Mouse (Mus musculus): ENCODE measurements around the gene Rps29. TPM values are rescaled to one million over a fixed set of nuclear protein-coding genes. Genes with fewer than 3 reads are reported as not detected.
"Not testable (repeated sequence)": the region's sequence is repeated elsewhere in the genome, so short reads cannot be mapped to it uniquely, and the experiment has no call there.

Rps29 gene
- polyA plus RNA-seq, 1 experiment from 2014 or later, result 1,286 TPM

DNA sequence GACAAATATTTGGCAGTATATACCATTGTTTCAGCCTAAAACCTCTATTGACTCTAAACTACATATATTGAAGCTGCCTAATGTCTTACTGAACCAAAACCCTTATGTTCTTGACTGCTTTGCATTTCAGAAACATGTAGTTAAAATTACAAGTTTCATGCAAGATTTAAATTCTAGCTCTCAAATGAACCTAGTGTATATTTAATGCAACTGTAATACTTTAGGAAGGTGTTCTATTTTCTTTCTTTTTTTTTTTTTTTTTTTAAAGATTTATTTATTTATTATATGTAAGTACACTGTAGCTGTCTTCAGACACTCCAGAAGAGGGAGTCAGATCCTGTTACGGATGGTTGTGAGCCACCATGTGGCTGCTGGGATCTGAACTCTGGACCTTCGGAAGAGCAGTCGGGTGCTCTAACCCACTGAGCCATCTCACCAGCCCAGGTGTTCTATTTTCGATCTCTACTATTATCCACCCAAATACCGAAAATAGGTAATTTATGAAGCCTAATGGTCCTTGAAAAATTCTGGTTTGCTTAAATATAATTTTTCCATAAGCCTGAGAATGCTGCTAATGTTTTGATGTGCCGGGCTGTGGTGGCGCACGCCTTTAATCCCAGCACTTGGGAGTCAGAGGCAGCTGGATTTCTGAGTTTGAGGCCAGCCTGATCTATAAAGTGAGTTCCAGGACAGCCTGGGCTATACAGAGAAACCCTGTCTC, 8.0 kb upstream of the Rps29 start:
- not testable (repeated sequence) for ATAC-seq (ENCODE audit: low FRiP score); DNase-seq (ENCODE audit: low spot score); H3K36me3 ChIP-seq (replicated peaks; ENCODE audit: control insufficient read depth, insufficient read depth); H3K27me3 ChIP-seq (ENCODE audit: control insufficient read depth, insufficient read depth, low read length); H3K27ac ChIP-seq; H3K9me3 ChIP-seq (ENCODE audit: control insufficient read depth, low read length); H3K4me1 ChIP-seq (replicated peaks; ENCODE audit: control insufficient read depth, insufficient read depth, low read length); H3K4me3 ChIP-seq (replicated peaks; ENCODE audit: low read length); H3K9ac ChIP-seq
- H3K4me2 ChIP-seq (replicated peaks), result 0 out of 2 replicates have a peak overlapping the region, but pooled peaks have one; percentile 90
- WGBS, result 67% methylated on average over 8 of the region's 8 CpGs

DNA sequence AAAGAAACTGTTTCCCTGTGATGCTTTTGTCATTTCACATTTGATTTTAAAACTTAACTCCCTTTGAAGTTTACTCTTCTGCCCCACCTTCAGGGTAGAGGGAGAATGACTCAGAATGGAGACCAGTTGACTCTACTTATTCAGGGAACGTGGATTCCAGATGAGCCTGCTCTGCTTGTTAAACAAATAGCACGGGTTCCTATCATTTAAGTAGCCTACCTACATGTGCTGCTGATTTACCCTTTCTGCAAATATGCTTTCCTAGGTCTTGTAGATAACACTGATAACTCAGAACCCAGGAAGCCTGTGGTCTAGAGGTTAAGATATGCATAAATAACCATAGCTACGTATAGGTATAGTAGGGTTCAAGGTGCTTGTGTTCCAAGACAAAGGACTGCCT, 5.9 kb upstream of the Rps29 start:
- DNase-seq (ENCODE audit: low spot score), result no peak
- no peak overlapping the region for H3K4me3 ChIP-seq (replicated peaks; ENCODE audit: low read length)
- H3K9me3 ChIP-seq (ENCODE audit: control insufficient read depth, low read length), result no peaks in the 10 kb centered on the region
- no peaks in the 10 kb centered on the region for H3K36me3 ChIP-seq (replicated peaks; ENCODE audit: control insufficient read depth, insufficient read depth)
- no peaks in the 10 kb centered on the region for H3K4me1 ChIP-seq (replicated peaks; ENCODE audit: control insufficient read depth, insufficient read depth, low read length)
- no peak for ATAC-seq (ENCODE audit: low FRiP score)
- H3K27me3 ChIP-seq (ENCODE audit: control insufficient read depth, insufficient read depth, low read length), result no peaks in the 10 kb centered on the region
- H3K4me2 ChIP-seq (replicated peaks), result no peak overlapping the region
- WGBS, result 70% methylated on average over 3 of the region's 3 CpGs
- H3K9ac ChIP-seq, result no peak overlapping the region
- H3K27ac ChIP-seq, result no peak overlapping the region

DNA sequence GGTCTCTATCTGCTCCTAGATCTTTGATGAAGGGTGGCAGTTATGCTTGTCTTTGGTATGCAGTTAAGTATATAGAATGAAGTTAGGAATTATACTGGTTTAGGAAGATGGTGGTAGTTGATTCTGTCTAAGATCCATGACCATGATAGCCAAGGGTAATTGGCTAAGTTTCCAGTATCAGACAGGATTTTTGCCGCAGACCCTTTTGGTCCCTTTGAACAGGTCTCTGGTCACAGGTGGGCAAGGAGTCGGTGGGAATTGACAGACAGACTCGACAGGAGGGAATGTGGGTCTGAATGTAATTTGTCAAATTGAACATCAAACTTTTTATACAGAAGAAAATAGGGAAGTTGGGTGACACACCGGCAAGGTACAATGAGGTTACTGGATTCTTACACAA, 4.6 kb upstream of the Rps29 start:
- H3K4me3 ChIP-seq (replicated peaks; ENCODE audit: low read length); H3K9ac ChIP-seq; H3K27ac ChIP-seq; H3K36me3 ChIP-seq (replicated peaks; ENCODE audit: control insufficient read depth, insufficient read depth); H3K27me3 ChIP-seq (ENCODE audit: control insufficient read depth, insufficient read depth, low read length); H3K4me2 ChIP-seq (replicated peaks); H3K4me1 ChIP-seq (replicated peaks; ENCODE audit: control insufficient read depth, insufficient read depth, low read length); ATAC-seq (ENCODE audit: low FRiP score); DNase-seq (ENCODE audit: low spot score); H3K9me3 ChIP-seq (ENCODE audit: control insufficient read depth, low read length): not testable (repeated sequence)
- WGBS, result 90% methylated on average over 4 of the region's 4 CpGs

- peaks cover 20% of the 10 kb centered on the region for H3K36me3 ChIP-seq (replicated peaks; ENCODE audit: control insufficient read depth, insufficient read depth)
- H3K4me1 ChIP-seq (replicated peaks; ENCODE audit: control insufficient read depth, insufficient read depth, low read length); H3K4me3 ChIP-seq (replicated peaks; ENCODE audit: low read length); H3K4me2 ChIP-seq (replicated peaks); H3K9me3 ChIP-seq (ENCODE audit: control insufficient read depth, low read length); H3K27ac ChIP-seq; H3K27me3 ChIP-seq (ENCODE audit: control insufficient read depth, insufficient read depth, low read length); H3K9ac ChIP-seq; ATAC-seq (ENCODE audit: low FRiP score); DNase-seq (ENCODE audit: low spot score): not testable (repeated sequence)
- 76% methylated on average over 2 of the region's 2 CpGs for WGBS
Observed at GRCm38 (mm10) chr12:69160677-69161076, 1.7 kb upstream of the Rps29 start.

- peak; percentile 92 for DNase-seq (ENCODE audit: low spot score)
- peaks cover 26% of the 10 kb centered on the region for H3K36me3 ChIP-seq (replicated peaks; ENCODE audit: control insufficient read depth, insufficient read depth)
- 0 out of 2 replicates have a peak overlapping the region, but pooled peaks have one; percentile 43 for H3K27ac ChIP-seq
- 4% methylated on average over 9 of the region's 9 CpGs for WGBS
- H3K9ac ChIP-seq, result no peak overlapping the region
- H3K4me3 ChIP-seq (replicated peaks; ENCODE audit: low read length), result peak overlapping the region; percentile 86
- peaks cover 8% of the 10 kb centered on the region for H3K4me1 ChIP-seq (replicated peaks; ENCODE audit: control insufficient read depth, insufficient read depth, low read length)
- no peaks in the 10 kb centered on the region for H3K9me3 ChIP-seq (ENCODE audit: control insufficient read depth, low read length)
- no peak for ATAC-seq (ENCODE audit: low FRiP score)
- peak overlapping the region; percentile 35 for H3K4me2 ChIP-seq (replicated peaks)
- no peaks in the 10 kb centered on the region for H3K27me3 ChIP-seq (ENCODE audit: control insufficient read depth, insufficient read depth, low read length)
Observed at GRCm38 (mm10) chr12:69159578-69159940, 573 bp upstream of the Rps29 start.

DNA sequence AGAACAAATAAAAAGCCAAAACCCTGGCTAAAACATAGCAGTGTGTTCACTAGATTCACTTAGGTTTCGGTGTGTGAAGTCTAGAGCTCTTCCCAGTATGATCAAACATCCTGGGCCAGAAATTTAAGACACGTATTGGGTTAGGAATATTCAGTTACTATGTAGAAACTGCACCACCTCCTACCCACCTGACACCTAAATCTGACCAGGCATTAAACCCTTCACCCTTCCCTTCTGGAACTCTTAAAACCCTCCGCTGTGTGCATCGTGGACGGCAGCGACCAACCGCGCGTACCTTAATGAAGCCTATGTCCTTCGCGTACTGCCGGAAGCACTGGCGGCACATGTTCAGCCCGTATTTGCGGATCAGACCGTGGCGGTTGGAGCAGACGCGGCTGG, 621 bp downstream of the Rps29 start:
- H3K4me1 ChIP-seq (replicated peaks; ENCODE audit: control insufficient read depth, insufficient read depth, low read length), result peaks cover 8% of the 10 kb centered on the region
- H3K9ac ChIP-seq, result peak overlapping the region; percentile 85
- DNase-seq (ENCODE audit: low spot score) (peak; percentile 40), ATAC-seq (ENCODE audit: low FRiP score) (no peak)
- H3K27ac ChIP-seq, result peak overlapping the region; percentile 97
- WGBS, result under 1% methylated on average over 19 of the region's 19 CpGs
- H3K27me3 ChIP-seq (ENCODE audit: control insufficient read depth, insufficient read depth, low read length), result no peaks in the 10 kb centered on the region
- peaks cover 26% of the 10 kb centered on the region for H3K36me3 ChIP-seq (replicated peaks; ENCODE audit: control insufficient read depth, insufficient read depth)
- no peaks in the 10 kb centered on the region for H3K9me3 ChIP-seq (ENCODE audit: control insufficient read depth, low read length)
- peak overlapping the region; percentile 75 for H3K4me2 ChIP-seq (replicated peaks)
- peak overlapping the region; percentile 86 for H3K4me3 ChIP-seq (replicated peaks; ENCODE audit: low read length)

DNA sequence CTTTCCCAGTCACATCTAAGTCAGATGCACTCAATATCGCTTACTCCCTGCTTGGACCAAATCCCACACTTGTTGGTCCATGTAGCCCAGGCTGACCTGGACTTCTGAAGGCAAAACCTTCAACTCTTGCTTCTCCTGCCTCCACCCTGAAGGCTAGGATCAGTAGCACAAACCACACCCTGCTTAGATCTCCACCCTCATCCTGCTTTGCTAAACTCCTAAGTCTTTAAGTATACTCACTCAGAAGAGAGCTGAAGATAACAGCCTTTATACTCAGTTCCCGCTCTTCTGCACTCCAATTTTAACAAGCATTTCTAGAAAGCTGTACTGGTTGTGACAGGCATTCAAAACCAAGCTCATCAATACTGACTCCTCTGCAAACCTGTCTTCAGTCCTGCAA, 1.9 kb downstream of the Rps29 start:
- Histone ChIP-seq H3K4me2 (replicated peaks) (no peak overlapping the region), H3K27me3 (ENCODE audit: control insufficient read depth, insufficient read depth, low read length) (no peaks in the 10 kb centered on the region), H3K27ac (no peak overlapping the region), H3K36me3 (replicated peaks; ENCODE audit: control insufficient read depth, insufficient read depth) (peaks cover 26% of the 10 kb centered on the region), H3K9me3 (ENCODE audit: control insufficient read depth, low read length) (no peaks in the 10 kb centered on the region), H3K4me1 (replicated peaks; ENCODE audit: control insufficient read depth, insufficient read depth, low read length) (peaks cover 8% of the 10 kb centered on the region), H3K4me3 (replicated peaks; ENCODE audit: low read length) (no peak overlapping the region), H3K9ac (no peak overlapping the region)
- WGBS, result 96% methylated on average over 2 of the region's 2 CpGs
- no peak for ATAC-seq (ENCODE audit: low FRiP score)
- DNase-seq (ENCODE audit: low spot score), result no peak

DNA sequence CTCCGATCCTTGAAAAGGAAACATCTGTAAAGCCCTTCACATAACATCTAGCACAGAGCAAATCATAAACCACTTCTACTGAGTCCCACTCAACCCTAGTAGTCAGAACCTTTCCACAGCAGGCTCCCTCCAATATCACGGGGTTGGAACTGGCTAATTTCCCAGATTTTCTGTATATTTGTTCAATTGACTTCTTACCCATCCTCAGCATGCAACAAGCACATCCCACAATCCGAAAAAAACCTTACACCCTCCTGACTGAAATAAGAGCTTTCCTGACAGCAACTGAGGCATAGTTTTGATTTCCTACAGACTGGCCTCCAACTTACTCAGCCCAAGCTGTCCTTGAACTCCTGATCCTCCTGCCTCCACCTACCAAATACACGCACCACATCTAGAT, 2.5 kb downstream of the Rps29 start:
- H3K4me3 ChIP-seq (replicated peaks; ENCODE audit: low read length), result no peak overlapping the region
- 83% methylated on average over 4 of the region's 4 CpGs for WGBS
- H3K27me3 ChIP-seq (ENCODE audit: control insufficient read depth, insufficient read depth, low read length), result no peaks in the 10 kb centered on the region
- peaks cover 26% of the 10 kb centered on the region for H3K36me3 ChIP-seq (replicated peaks; ENCODE audit: control insufficient read depth, insufficient read depth)
- no peaks in the 10 kb centered on the region for H3K9me3 ChIP-seq (ENCODE audit: control insufficient read depth, low read length)
- no peak overlapping the region for H3K27ac ChIP-seq
- DNase-seq (ENCODE audit: low spot score) (no peak), ATAC-seq (ENCODE audit: low FRiP score) (no peak)
- H3K9ac ChIP-seq, result no peak overlapping the region
- H3K4me2 ChIP-seq (replicated peaks), result no peak overlapping the region
- peaks cover 8% of the 10 kb centered on the region for H3K4me1 ChIP-seq (replicated peaks; ENCODE audit: control insufficient read depth, insufficient read depth, low read length)

DNA sequence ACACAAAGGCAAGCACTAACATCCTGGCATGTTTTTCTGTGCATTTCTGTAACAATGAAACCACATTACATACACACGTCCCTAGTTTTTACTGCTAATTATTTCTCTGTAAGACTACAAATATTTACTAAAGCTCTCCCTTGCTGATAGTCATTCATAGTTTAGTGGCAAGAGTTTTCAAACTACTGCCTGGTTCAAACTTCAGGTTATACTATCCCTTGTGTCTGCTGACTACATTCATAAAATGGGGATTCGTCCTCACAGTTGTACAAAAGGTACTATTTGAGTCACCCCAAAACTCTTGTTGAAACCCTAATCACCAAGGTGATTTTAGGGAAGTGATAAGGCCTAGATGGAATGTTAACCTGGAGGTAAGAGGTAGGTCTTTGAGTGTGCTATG, 3.1 kb downstream of the Rps29 start:
- DNase-seq (ENCODE audit: low spot score) (no peak), ATAC-seq (ENCODE audit: low FRiP score) (no peak)
- H3K4me2 ChIP-seq (replicated peaks), result no peak overlapping the region
- no peak overlapping the region for H3K27ac ChIP-seq
- H3K4me1 ChIP-seq (replicated peaks; ENCODE audit: control insufficient read depth, insufficient read depth, low read length), result peaks cover 8% of the 10 kb centered on the region
- no peaks in the 10 kb centered on the region for H3K27me3 ChIP-seq (ENCODE audit: control insufficient read depth, insufficient read depth, low read length)
- H3K9me3 ChIP-seq (ENCODE audit: control insufficient read depth, low read length), result no peaks in the 10 kb centered on the region
- no peak overlapping the region for H3K4me3 ChIP-seq (replicated peaks; ENCODE audit: low read length)
- peaks cover 26% of the 10 kb centered on the region for H3K36me3 ChIP-seq (replicated peaks; ENCODE audit: control insufficient read depth, insufficient read depth)
- 90% methylated on average over 2 of the region's 2 CpGs for WGBS
- H3K9ac ChIP-seq, result no peak overlapping the region

GRCm38 (mm10) chr12:69150049-69150448, 8.9 kb downstream of the Rps29 start:
- Histone ChIP-seq H3K27ac (0 out of 2 replicates have a peak overlapping the region, but pooled peaks have one; percentile 24), H3K9me3 (ENCODE audit: control insufficient read depth, low read length) (no peaks in the 10 kb centered on the region), H3K27me3 (ENCODE audit: control insufficient read depth, insufficient read depth, low read length) (no peaks in the 10 kb centered on the region), H3K4me1 (replicated peaks; ENCODE audit: control insufficient read depth, insufficient read depth, low read length) (no peaks in the 10 kb centered on the region), H3K9ac (no peak overlapping the region), H3K4me2 (replicated peaks) (peak overlapping the region; percentile 11; the same call in 1 of the 2 replicates), H3K4me3 (replicated peaks; ENCODE audit: low read length) (no peak overlapping the region), H3K36me3 (replicated peaks; ENCODE audit: control insufficient read depth, insufficient read depth) (no peaks in the 10 kb centered on the region)
- no peak for ATAC-seq (ENCODE audit: low FRiP score)
- no peak for DNase-seq (ENCODE audit: low spot score)
- 67% methylated on average over 13 of the region's 13 CpGs for WGBS

Measured in hindbrain, embryonic 14.5 days (tissue).